Mouse (Mus musculus) neural tube, embryonic 15.5 days (tissue): ENCODE data around the gene Dvl2. TPM values are rescaled to one million over a fixed set of nuclear protein-coding genes. Genes with fewer than 3 reads are reported as not detected.
A peak's percentile ranks its signal among the peaks of the same experiment; 100 is the strongest.

Experiments used
- ATAC-seq: fragments of 200-750 bp; cut with Nextera tagmentation; 2 replicates; pipeline ENCODE4 v1.8.0; 2017; ENCODE audit warnings: mild to moderate bottlenecking, moderate TSS enrichment, moderate library complexity; ENCODE audit not compliant: low FRiP score
- H3K27ac ChIP-seq: fragments of 300-500 bp; sonication (generic); replicated peaks from 2 replicates; pipeline ENCODE4 v1.5.1; 2015; ENCODE audit warnings: mild to moderate bottlenecking, inconsistent platforms
- H3K27me3 ChIP-seq: fragments of 300-500 bp; sonication (generic); replicated peaks from 2 replicates; pipeline ENCODE4 v1.6.1; 2015; ENCODE audit warnings: inconsistent platforms
- H3K36me3 ChIP-seq: fragments of 300-500 bp; sonication (generic); 2 replicates; pipeline ENCODE4 v1.6.1; 2015; ENCODE audit warnings: inconsistent platforms
- H3K4me1 ChIP-seq: fragments of 300-500 bp; sonication (generic); 2 replicates; pipeline ENCODE4 v1.6.1; 2015; ENCODE audit warnings: inconsistent platforms
- H3K4me2 ChIP-seq: fragments of 300-500 bp; sonication (generic); 2 replicates; pipeline ENCODE4 v1.6.1; 2015; ENCODE audit warnings: inconsistent platforms, mild to moderate bottlenecking, moderate library complexity
- H3K4me3 ChIP-seq: fragments of 300-500 bp; sonication (generic); replicated peaks from 2 replicates; pipeline ENCODE4 v1.5.1; 2015; ENCODE audit warnings: mild to moderate bottlenecking, inconsistent platforms
- H3K9ac ChIP-seq: fragments of 300-500 bp; sonication (generic); replicated peaks from 2 replicates; pipeline ENCODE4 v1.6.1; 2015; ENCODE audit warnings: mild to moderate bottlenecking, inconsistent platforms
- H3K9me3 ChIP-seq: fragments of 300-500 bp; sonication (generic); replicated peaks from 2 replicates; pipeline ENCODE4 v1.6.1; 2016; ENCODE audit warnings: inconsistent platforms
- WGBS: fragments of 180-500 bp; shearing (Covaris S2); methylation state at CpG from one replicate; pipeline ENCODE4 v1.1.7; 2015; ENCODE audit warnings: mixed read lengths; 5-methylcytosine and 5-hydroxymethylcytosine counted together
- microRNA counts: library from miRNA; unstranded; fragments of <30 nt; microRNA quantifications from one replicate; lab custom pipeline; 2016
- microRNA-seq: library from miRNA; unstranded; fragments of <30 nt; microRNA quantifications from one replicate; pipeline ENCODE4, GENCODE M21; 2017
- polyA plus RNA-seq: library from polyadenylated mRNA; unstranded; fragments of >200 nt; fragmentation: Nextera tagmentation; extraction: Ambion mirVana; gene quantifications from 2 replicates; pipeline ENCODE4 v1.2.1, GENCODE M21; 2015

Dvl2 gene
- polyA plus RNA-seq, 1 experiment from 2014 or later = 22.6 TPM

- WGBS = 86% methylated on average over 9 of the region's 9 CpGs
- H3K4me1 ChIP-seq = peaks cover 5% of the 10 kb centered on the region
- no peak overlapping the region for H3K27ac ChIP-seq
- no peaks in the 10 kb centered on the region for H3K36me3 ChIP-seq
- ATAC-seq = no peak
- H3K4me3 ChIP-seq = no peak overlapping the region
- no peak overlapping the region for H3K9ac ChIP-seq
- 0 out of 2 replicates have a peak, but pooled peaks cover 3% of the 10 kb centered on the region for H3K27me3 ChIP-seq
- no peak overlapping the region for H3K4me2 ChIP-seq
- H3K9me3 ChIP-seq = no peaks in the 10 kb centered on the region
Measured at GRCm38 (mm10) chr11:70057805-70058204, 57.4 kb downstream of the Dvl2 start.

GRCm38 (mm10) chr11:70059930-70060329 lies 59.5 kb downstream of the Dvl2 start:
- H3K9ac ChIP-seq = no peak overlapping the region
- no peak overlapping the region for H3K4me3 ChIP-seq
- 0 out of 2 replicates have a peak, but pooled peaks cover under 1% of the 10 kb centered on the region for H3K27me3 ChIP-seq
- H3K4me1 ChIP-seq = peaks cover 5% of the 10 kb centered on the region
- no peak overlapping the region for H3K4me2 ChIP-seq
- no peaks in the 10 kb centered on the region for H3K36me3 ChIP-seq
- H3K27ac ChIP-seq = no peak overlapping the region
- WGBS = 73% methylated on average over 6 of the region's 6 CpGs
- H3K9me3 ChIP-seq = no peaks in the 10 kb centered on the region
- ATAC-seq = no peak

MicroRNAs within 50 kb of the gene (microRNA counts, 519-probe panel; counts per million panel counts)
- microRNA mmu-miR-324-3p (lab: Ali Mortazavi, UCI) = not detected
- 2,896 counts per million, percentile 69 among the panel's probes with 10 or more counts for microRNA mmu-miR-324-5p (lab: Ali Mortazavi, UCI)

Small RNA genes lying within 50 kb of the gene (microRNA-seq; reads per million reads assigned to microRNA genes)
- gene Gm44349 (not detected), gene Mir324 (2,016 reads per million, percentile 85 among the genes with 10 or more reads in this experiment)

Other genes starting within 250 kb of the Dvl2 start
- gene Polr2a, start 242.0 kb upstream of the Dvl2 start, polyA plus RNA-seq = 13.2 and 18.7 TPM in 2 replicates
- 0.19 TPM in 1 of 2 replicates, not detected in the other for gene Slc35g3, start 238.6 kb upstream of the Dvl2 start, polyA plus RNA-seq
- gene Zbtb4, start 234.7 kb upstream of the Dvl2 start, polyA plus RNA-seq = 4.7 and 5.3 TPM in 2 replicates
- 2.1 and 3.0 TPM in 2 replicates for gene Chrnb1, start 204.7 kb upstream of the Dvl2 start, polyA plus RNA-seq
- gene Fgf11, start 198.7 kb upstream of the Dvl2 start, polyA plus RNA-seq = 8.5 and 8.7 TPM in 2 replicates
- 1.1 and 4.2 TPM in 2 replicates for gene Tmem102, start 195.0 kb upstream of the Dvl2 start, polyA plus RNA-seq
- gene Gm39566, start 185.3 kb upstream of the Dvl2 start, polyA plus RNA-seq = not detected in 2 replicates
- gene Spem2, start 182.1 kb upstream of the Dvl2 start, polyA plus RNA-seq = not detected in 2 replicates
- 0.29 and 0.34 TPM in 2 replicates for gene Spem1, start 178.4 kb upstream of the Dvl2 start, polyA plus RNA-seq
- gene Nlgn2, start 162.8 kb upstream of the Dvl2 start, polyA plus RNA-seq = 19.4 and 21.4 TPM in 2 replicates
- gene Tmem256, start 162.1 kb upstream of the Dvl2 start, polyA plus RNA-seq = 368 and 430 TPM in 2 replicates
- gene Plscr3, start 154.2 kb upstream of the Dvl2 start, polyA plus RNA-seq = 44.3 and 53.1 TPM in 2 replicates
- gene Tnk1, start 141.9 kb upstream of the Dvl2 start, polyA plus RNA-seq = 0.19 and 1.9 TPM in 2 replicates
- gene Tmem95, start 122.6 kb upstream of the Dvl2 start, polyA plus RNA-seq = not detected in 2 replicates
- gene Kctd11, start 119.2 kb upstream of the Dvl2 start, polyA plus RNA-seq = 2.1 and 3.2 TPM in 2 replicates
- gene Acap1, start 105.1 kb upstream of the Dvl2 start, polyA plus RNA-seq = 0.40 and 16.3 TPM in 2 replicates
- 6.3 and 6.5 TPM in 2 replicates for gene 2810408A11Rik, start 99.6 kb upstream of the Dvl2 start, polyA plus RNA-seq
- 15.7 and 17.0 TPM in 2 replicates for gene Neurl4, start 99.5 kb upstream of the Dvl2 start, polyA plus RNA-seq
- gene Gps2, start 86.7 kb upstream of the Dvl2 start, polyA plus RNA-seq = 63.1 and 64.7 TPM in 2 replicates
- gene Eif5a, start 78.6 kb upstream of the Dvl2 start, polyA plus RNA-seq = 1,034 and 1,270 TPM in 2 replicates
- 5.0 and 6.3 TPM in 2 replicates for gene Ybx2, start 64.8 kb upstream of the Dvl2 start, polyA plus RNA-seq
- gene Slc2a4, start 52.4 kb upstream of the Dvl2 start, polyA plus RNA-seq = 4.4 and 8.5 TPM in 2 replicates
- 0.33 and 64.8 TPM in 2 replicates for gene Cldn7, start 35.8 kb upstream of the Dvl2 start, polyA plus RNA-seq
- 23.6 and 27.2 TPM in 2 replicates for gene Ctdnep1, start 19.4 kb upstream of the Dvl2 start, polyA plus RNA-seq
- 159 and 167 TPM in 2 replicates for gene Elp5, start 18.1 kb upstream of the Dvl2 start, polyA plus RNA-seq
- gene Gabarap, start 9.5 kb upstream of the Dvl2 start, polyA plus RNA-seq = 549 and 565 TPM in 2 replicates
- 53.5 and 57.8 TPM in 2 replicates for gene Phf23, start 4.8 kb upstream of the Dvl2 start, polyA plus RNA-seq
- 61.7 and 65.7 TPM in 2 replicates for gene Acadvl, start 14.8 kb downstream of the Dvl2 start, polyA plus RNA-seq
- gene Dlg4, start 16.3 kb downstream of the Dvl2 start, polyA plus RNA-seq = 20.1 and 24.7 TPM in 2 replicates
- gene Asgr1, start 53.5 kb downstream of the Dvl2 start, polyA plus RNA-seq = 1.7 and 2.1 TPM in 2 replicates
- gene Asgr2, start 92.0 kb downstream of the Dvl2 start, polyA plus RNA-seq = 0.18 TPM in 1 of 2 replicates, not detected in the other
- 0.38 and 0.55 TPM in 2 replicates for gene Mgl2, start 129.7 kb downstream of the Dvl2 start, polyA plus RNA-seq
- gene Clec10a, start 155.6 kb downstream of the Dvl2 start, polyA plus RNA-seq = 0.37 and 1.1 TPM in 2 replicates
- 6.3 and 7.3 TPM in 2 replicates for gene Slc16a11, start 212.2 kb downstream of the Dvl2 start, polyA plus RNA-seq
- gene Slc16a13, start 220.5 kb downstream of the Dvl2 start, polyA plus RNA-seq = 12.4 and 14.3 TPM in 2 replicates
- gene Bcl6b, start 229.2 kb downstream of the Dvl2 start, polyA plus RNA-seq = 5.2 and 6.6 TPM in 2 replicates
- gene 0610010K14Rik, start 237.3 kb downstream of the Dvl2 start, polyA plus RNA-seq = 153 and 167 TPM in 2 replicates
- gene Gm21988, start 239.2 kb downstream of the Dvl2 start, polyA plus RNA-seq = 13.1 and 16.0 TPM in 2 replicates
- gene Rnasek, start 239.2 kb downstream of the Dvl2 start, polyA plus RNA-seq = 384 and 458 TPM in 2 replicates